In genomic region chr1:37687515-37687914, GRCm38 (mm10) we compare ENCODE assay signal across 10 mouse cellular contexts. TPM values are rescaled to one million over a fixed set of nuclear protein-coding genes. Genes with fewer than 3 reads are reported as not detected.
DNase-seq lines count a peak whose midpoint lies in the region; ATAC-seq and TF ChIP-seq lines count a peak whose summit lies in the region.
"Had no signal": no experiment of that assay in that cellular context is flagged by ENCODE, and none has a peak within 500 bp of the region (broad histone marks: within the 10 kb centered on the region; RNA-seq: fewer than 3 reads in every experiment).

No protein-coding gene starts in this region.

- peak; percentile 41; the same call in 1 of the 2 replicates for ATAC-seq in forebrain, embryonic 15.5 days (replicated peaks)
- ATAC-seq in forebrain, embryonic 12.5 days (ENCODE audit: low FRiP score), result no peak
- no peak for ATAC-seq in midbrain, embryonic 14.5 days (ENCODE audit: low FRiP score, low TSS enrichment)

- no peak for TF ChIP-seq CTCF in testis, adult 2 months (IDR thresholded peaks at IDR 0.05; ENCODE audit: control insufficient read depth, insufficient read depth, insufficient replicate concordance, low read depth, low read length)

- no peak overlapping the region for H3K9ac ChIP-seq in forebrain, embryonic 15.5 days (replicated peaks)
- no peak overlapping the region for H3K9ac ChIP-seq in forebrain, embryonic 12.5 days
- no peak overlapping the region for H3K9ac ChIP-seq in midbrain, embryonic 14.5 days (replicated peaks; ENCODE audit: low read length)
- H3K9ac ChIP-seq: limb, embryonic 15.5 days had no signal

- H3K27ac ChIP-seq in forebrain, embryonic 15.5 days (replicated peaks), result peak overlapping the region; percentile 54
- H3K27ac ChIP-seq in forebrain, embryonic 12.5 days, result no peak overlapping the region
- no peak overlapping the region for H3K27ac ChIP-seq in midbrain, embryonic 14.5 days (replicated peaks; ENCODE audit: low read depth, low read length)
- no peak overlapping the region for H3K27ac ChIP-seq in midbrain, embryonic 10.5 days (replicated peaks)
- no peak overlapping the region for H3K27ac ChIP-seq in testis, adult 2 months (ENCODE audit: control insufficient read depth, insufficient read depth, low read depth, low read length)
- H3K27ac ChIP-seq: limb, embryonic 15.5 days had no signal

- DNase-seq in midbrain, embryonic 14.5 days, result peak; percentile 46
- no peak for DNase-seq in midbrain, embryonic 10.5 days (ENCODE audit: low spot score)
- DNase-seq in heart, postnatal 4 days, result peak; percentile 58
- DNase-seq in layer of hippocampus, postnatal 25 days (ENCODE audit: extremely low spot score in 1 of 2, low spot score in 1 of 2), result no peak
- no peak for DNase-seq in thymus, postnatal 36 days
- DNase-seq: gastrocnemius, postnatal 25 days had no signal

- H3K4me1 ChIP-seq in forebrain, embryonic 15.5 days, result peaks cover 11% of the 10 kb centered on the region
- H3K4me1 ChIP-seq in forebrain, embryonic 12.5 days, result peaks cover 3% of the 10 kb centered on the region; the same call in 1 of the 2 replicates
- H3K4me1 ChIP-seq in midbrain, embryonic 14.5 days (ENCODE audit: control insufficient read depth, insufficient read depth, low read length), result 0 out of 2 replicates have a peak, but pooled peaks cover 4% of the 10 kb centered on the region
- no peaks in the 10 kb centered on the region for H3K4me1 ChIP-seq in midbrain, embryonic 10.5 days
- H3K4me1 ChIP-seq in testis, adult 2 months (ENCODE audit: control insufficient read depth, insufficient read depth, low read length), result peaks cover 5% of the 10 kb centered on the region

- WGBS in forebrain, embryonic 15.5 days, result 51% methylated on average over 5 of the region's 5 CpGs
- 84% methylated on average over 5 of the region's 5 CpGs for WGBS in forebrain, embryonic 12.5 days
- WGBS in midbrain, embryonic 14.5 days, result 70% methylated on average over 5 of the region's 5 CpGs
- 88% methylated on average over 5 of the region's 5 CpGs for WGBS in midbrain, embryonic 10.5 days

- H3K4me3 ChIP-seq in forebrain, embryonic 15.5 days, result no peak overlapping the region
- H3K4me3 ChIP-seq in forebrain, embryonic 12.5 days (replicated peaks), result no peak overlapping the region
- no peak overlapping the region for H3K4me3 ChIP-seq in midbrain, embryonic 14.5 days (replicated peaks; ENCODE audit: low read depth, low read length)
- no peak overlapping the region for H3K4me3 ChIP-seq in midbrain, embryonic 10.5 days
- peak overlapping the region; percentile 82 for H3K4me3 ChIP-seq in testis, adult 2 months (ENCODE audit: control insufficient read depth, low read depth, low read length)
- H3K4me3 ChIP-seq: limb, embryonic 15.5 days had no signal

- H3K36me3 ChIP-seq in forebrain, embryonic 15.5 days, result no peaks in the 10 kb centered on the region
- H3K36me3 ChIP-seq in forebrain, embryonic 12.5 days (replicated peaks), result no peaks in the 10 kb centered on the region
- no peaks in the 10 kb centered on the region for H3K36me3 ChIP-seq in midbrain, embryonic 14.5 days (ENCODE audit: control insufficient read depth, insufficient read depth, low read length)
- H3K36me3 ChIP-seq in midbrain, embryonic 10.5 days, result no peaks in the 10 kb centered on the region
- H3K36me3 ChIP-seq in testis, adult 2 months (ENCODE audit: control insufficient read depth, insufficient read depth, low read length), result no peaks in the 10 kb centered on the region
- H3K36me3 ChIP-seq: limb, embryonic 15.5 days had no signal

- no peaks in the 10 kb centered on the region for H3K9me3 ChIP-seq in forebrain, embryonic 15.5 days
- no peaks in the 10 kb centered on the region for H3K9me3 ChIP-seq in forebrain, embryonic 12.5 days
- no peaks in the 10 kb centered on the region for H3K9me3 ChIP-seq in midbrain, embryonic 14.5 days (ENCODE audit: control insufficient read depth, low read length)
- H3K9me3 ChIP-seq in midbrain, embryonic 10.5 days (replicated peaks), result no peaks in the 10 kb centered on the region
- H3K9me3 ChIP-seq: limb, embryonic 15.5 days had no signal

- H3K27me3 ChIP-seq in forebrain, embryonic 15.5 days, result no peaks in the 10 kb centered on the region
- no peaks in the 10 kb centered on the region for H3K27me3 ChIP-seq in forebrain, embryonic 12.5 days
- no peaks in the 10 kb centered on the region for H3K27me3 ChIP-seq in midbrain, embryonic 14.5 days (ENCODE audit: control insufficient read depth, insufficient read depth, low read length)
- no peaks in the 10 kb centered on the region for H3K27me3 ChIP-seq in midbrain, embryonic 10.5 days (ENCODE audit: low read depth, poor library complexity, severe bottlenecking)
- no peaks in the 10 kb centered on the region for H3K27me3 ChIP-seq in testis, adult 2 months (ENCODE audit: control insufficient read depth, insufficient read depth, low read length)
- H3K27me3 ChIP-seq: limb, embryonic 15.5 days had no signal

- no peak for TF ChIP-seq POLR2A in testis, adult 2 months (IDR thresholded peaks at IDR 0.05; ENCODE audit: control insufficient read depth, low read depth, low read length)

- 0 out of 2 replicates have a peak overlapping the region, but pooled peaks have one; percentile 8 for H3K4me2 ChIP-seq in forebrain, embryonic 15.5 days (replicated peaks)
- H3K4me2 ChIP-seq in forebrain, embryonic 12.5 days, result no peak overlapping the region
- no peak overlapping the region for H3K4me2 ChIP-seq in midbrain, embryonic 14.5 days (ENCODE audit: low read length)
- H3K4me2 ChIP-seq: limb, embryonic 15.5 days had no signal

RNA-seq across cellular contexts. Expression of gene 2010300C02Rik, which starts 32.4 kb away (rescaled TPM):
- 2.9 and 3.1 TPM in 2 replicates for polyA plus RNA-seq in forebrain, embryonic 15.5 days (2015; fragmentation: Nextera tagmentation; extraction: Ambion mirVana)
- 1.1 and 1.5 TPM in 2 replicates for polyA plus RNA-seq in forebrain, embryonic 12.5 days (2016; fragmentation: Nextera tagmentation; extraction: Ambion mirVana)
- polyA plus RNA-seq in midbrain, embryonic 14.5 days (2014; fragmentation: Nextera tagmentation; extraction: Ambion mirVana), result 1.3 and 1.9 TPM in 2 replicates
- 0.73 and 0.75 TPM in 2 replicates for polyA plus RNA-seq in midbrain, embryonic 10.5 days (2016; fragmentation: Nextera tagmentation; extraction: Ambion mirVana)
- total RNA-seq in heart, postnatal 4 days (2021), result 1 to 10 TPM; 1.7 to 1.9 TPM
- 2.2 and 3.3 TPM in 2 replicates for polyA plus RNA-seq in testis, adult 2 months (2012; rRNA removed)
- 100 to 1,000 TPM; 377 to 428 TPM for total RNA-seq in layer of hippocampus, postnatal 25 days (2021)

Comparison
In these comparisons a context has a peak if more than half of its experiments do, and no peak if none do; other contexts are left out.
1. DNase-seq: peak in midbrain, embryonic 14.5 days (single experiment) and heart, postnatal 4 days (single experiment); none in midbrain, embryonic 10.5 days (single experiment), layer of hippocampus, postnatal 25 days (0 of 2) and thymus, postnatal 36 days (0 of 2).